Mouse (Mus musculus) embryo, embryonic 10 days (tissue): ENCODE results near the gene Arhgap31.

Experiments
- DNase-seq: peaks from one replicate; pipeline ENCODE4 v3.0.0-alpha.2; 2015; ENCODE audit warnings: low spot score

The Arhgap31 gene

GRCm38 (mm10) chr16:38712581-38713403, at the start of gene Arhgap31:
Arhgap31 (minus strand) TSS chr16:38713274.
- DNase-seq = peak; percentile 78

GRCm38 (mm10) chr16:38762401-38762800, 49.3 kb upstream of the Arhgap31 start:
- no peak for DNase-seq

- no peak for DNase-seq
Observed at GRCm38 (mm10) chr16:38761972-38762371, 48.9 kb upstream of the Arhgap31 start.

GRCm38 (mm10) chr16:38760834-38761375, 47.8 kb upstream of the Arhgap31 start:
- no peak for DNase-seq

- DNase-seq = no peak
Observed at GRCm38 (mm10) chr16:38760239-38760638, 47.2 kb upstream of the Arhgap31 start.

- DNase-seq = no peak
Observed at GRCm38 (mm10) chr16:38758104-38758861, 45.2 kb upstream of the Arhgap31 start.

GRCm38 (mm10) chr16:38757626-38758025, 44.6 kb upstream of the Arhgap31 start:
- no peak for DNase-seq

GRCm38 (mm10) chr16:38756572-38756971, 43.5 kb upstream of the Arhgap31 start:
- no peak for DNase-seq

GRCm38 (mm10) chr16:38756177-38756503, 43.1 kb upstream of the Arhgap31 start:
- no peak for DNase-seq

- DNase-seq = no peak
Observed at GRCm38 (mm10) chr16:38755452-38756176, 42.5 kb upstream of the Arhgap31 start.

- DNase-seq = peak; percentile 54
Observed at GRCm38 (mm10) chr16:38753631-38754030, 40.6 kb upstream of the Arhgap31 start.

- no peak for DNase-seq
Observed at GRCm38 (mm10) chr16:38750803-38751202, 37.7 kb upstream of the Arhgap31 start.

GRCm38 (mm10) chr16:38743941-38744673, 31.0 kb upstream of the Arhgap31 start:
- DNase-seq = no peak

- peak; percentile 37 for DNase-seq
Observed at GRCm38 (mm10) chr16:38742659-38743131, 29.6 kb upstream of the Arhgap31 start.

- peak; percentile 79 for DNase-seq
Observed at GRCm38 (mm10) chr16:38742113-38742658, 29.1 kb upstream of the Arhgap31 start, which contains the start of gene B4galt4. B4galt4 (plus strand) TSS chr16:38742264.

GRCm38 (mm10) chr16:38741204-38741903, 28.3 kb upstream of the Arhgap31 start:
- DNase-seq = no peak

GRCm38 (mm10) chr16:38730921-38731320, 17.8 kb upstream of the Arhgap31 start:
- DNase-seq = peak; percentile 34

GRCm38 (mm10) chr16:38729610-38730288, 16.7 kb upstream of the Arhgap31 start:
- peak; percentile 64 for DNase-seq

GRCm38 (mm10) chr16:38729139-38729538, 16.1 kb upstream of the Arhgap31 start:
- DNase-seq = no peak
